Mouse (Mus musculus): ENCODE results near the gene Slit3. TPM values are rescaled to one million over a fixed set of nuclear protein-coding genes. Genes with fewer than 3 reads are reported as not detected.

Gene Slit3
- polyA plus RNA-seq, 1 experiment, result 211 TPM

- no peak overlapping the region for H3K4me3 ChIP-seq (ENCODE audit: insufficient read depth, low read length)
- no peaks in the 10 kb centered on the region for H3K4me1 ChIP-seq (ENCODE audit: control insufficient read depth, insufficient read depth, low read length)
- no peak for TF ChIP-seq POLR2A (IDR thresholded peaks at IDR 0.05; ENCODE audit: low read depth, low read length)
- no peak for TF ChIP-seq CTCF (IDR thresholded peaks at IDR 0.05; ENCODE audit: borderline replicate concordance, insufficient read depth, low read length)
- no peak overlapping the region for H3K27ac ChIP-seq (ENCODE audit: insufficient read depth, low read length)
Measured at GRCm38 (mm10) chr11:35210728-35211682, 90.0 kb downstream of the Slit3 start.

- no peaks in the 10 kb centered on the region for H3K4me1 ChIP-seq (ENCODE audit: control insufficient read depth, insufficient read depth, low read length)
- TF ChIP-seq POLR2A (IDR thresholded peaks at IDR 0.05; ENCODE audit: low read depth, low read length) (no peak), CTCF (IDR thresholded peaks at IDR 0.05; ENCODE audit: borderline replicate concordance, insufficient read depth, low read length) (no peak)
- no peak overlapping the region for H3K4me3 ChIP-seq (ENCODE audit: insufficient read depth, low read length)
- H3K27ac ChIP-seq (ENCODE audit: insufficient read depth, low read length), result no peak overlapping the region
Measured at GRCm38 (mm10) chr11:35224025-35224424, 103.0 kb downstream of the Slit3 start.

- no peak overlapping the region for H3K27ac ChIP-seq (ENCODE audit: insufficient read depth, low read length)
- no peak overlapping the region for H3K4me3 ChIP-seq (ENCODE audit: insufficient read depth, low read length)
- no peaks in the 10 kb centered on the region for H3K4me1 ChIP-seq (ENCODE audit: control insufficient read depth, insufficient read depth, low read length)
- no peak for TF ChIP-seq POLR2A (IDR thresholded peaks at IDR 0.05; ENCODE audit: low read depth, low read length)
- TF ChIP-seq CTCF (IDR thresholded peaks at IDR 0.05; ENCODE audit: borderline replicate concordance, insufficient read depth, low read length), result no peak
Measured at GRCm38 (mm10) chr11:35231361-35232090, 110.5 kb downstream of the Slit3 start.

- H3K4me3 ChIP-seq (ENCODE audit: insufficient read depth, low read length), result no peak overlapping the region
- H3K4me1 ChIP-seq (ENCODE audit: control insufficient read depth, insufficient read depth, low read length), result no peaks in the 10 kb centered on the region
- TF ChIP-seq POLR2A (IDR thresholded peaks at IDR 0.05; ENCODE audit: low read depth, low read length), result no peak
- TF ChIP-seq CTCF (IDR thresholded peaks at IDR 0.05; ENCODE audit: borderline replicate concordance, insufficient read depth, low read length), result no peak
- H3K27ac ChIP-seq (ENCODE audit: insufficient read depth, low read length), result no peak overlapping the region
Measured at GRCm38 (mm10) chr11:35232321-35232720, 111.3 kb downstream of the Slit3 start.

- TF ChIP-seq CTCF (IDR thresholded peaks at IDR 0.05; ENCODE audit: borderline replicate concordance, insufficient read depth, low read length), result no peak
- TF ChIP-seq POLR2A (IDR thresholded peaks at IDR 0.05; ENCODE audit: low read depth, low read length), result no peak
- H3K27ac ChIP-seq (ENCODE audit: insufficient read depth, low read length), result no peak overlapping the region
- H3K4me1 ChIP-seq (ENCODE audit: control insufficient read depth, insufficient read depth, low read length), result peaks cover 13% of the 10 kb centered on the region; the same call in 1 of the 2 replicates
- no peak overlapping the region for H3K4me3 ChIP-seq (ENCODE audit: insufficient read depth, low read length)
Measured at GRCm38 (mm10) chr11:35241379-35241778, 120.4 kb downstream of the Slit3 start.

- H3K27ac ChIP-seq (ENCODE audit: insufficient read depth, low read length), result peak overlapping the region; percentile 93
- H3K4me3 ChIP-seq (ENCODE audit: insufficient read depth, low read length), result no peak overlapping the region
Measured at GRCm38 (mm10) chr11:35243597-35243996, 122.6 kb downstream of the Slit3 start.

GRCm38 (mm10) chr11:35244526-35244925, 123.5 kb downstream of the Slit3 start:
- TF ChIP-seq CTCF (IDR thresholded peaks at IDR 0.05; ENCODE audit: borderline replicate concordance, insufficient read depth, low read length) (no peak), POLR2A (IDR thresholded peaks at IDR 0.05; ENCODE audit: low read depth, low read length) (no peak)
- H3K4me3 ChIP-seq (ENCODE audit: insufficient read depth, low read length), result no peak overlapping the region
- H3K4me1 ChIP-seq (ENCODE audit: control insufficient read depth, insufficient read depth, low read length), result peaks cover 13% of the 10 kb centered on the region; the same call in 1 of the 2 replicates
- peak overlapping the region; percentile 38; the same call in 1 of the 2 replicates for H3K27ac ChIP-seq (ENCODE audit: insufficient read depth, low read length)

More at GRCm38 (mm10) chr11:35243597-35243996, 122.6 kb downstream of the Slit3 start:
- H3K4me1 ChIP-seq (ENCODE audit: control insufficient read depth, insufficient read depth, low read length), result peaks cover 13% of the 10 kb centered on the region; the same call in 1 of the 2 replicates
- TF ChIP-seq CTCF (IDR thresholded peaks at IDR 0.05; ENCODE audit: borderline replicate concordance, insufficient read depth, low read length) (no peak), POLR2A (IDR thresholded peaks at IDR 0.05; ENCODE audit: low read depth, low read length) (no peak)

GRCm38 (mm10) chr11:35246623-35247022, 125.6 kb downstream of the Slit3 start:
- TF ChIP-seq POLR2A (IDR thresholded peaks at IDR 0.05; ENCODE audit: low read depth, low read length) (no peak), CTCF (IDR thresholded peaks at IDR 0.05; ENCODE audit: borderline replicate concordance, insufficient read depth, low read length) (no peak)
- Histone ChIP-seq H3K4me3 (ENCODE audit: insufficient read depth, low read length) (no peak overlapping the region), H3K4me1 (ENCODE audit: control insufficient read depth, insufficient read depth, low read length) (peaks cover 15% of the 10 kb centered on the region; the same call in 1 of the 2 replicates)

GRCm38 (mm10) chr11:35248088-35248487, 127.1 kb downstream of the Slit3 start:
- Histone ChIP-seq H3K27ac (ENCODE audit: insufficient read depth, low read length) (no peak overlapping the region), H3K4me1 (ENCODE audit: control insufficient read depth, insufficient read depth, low read length) (peaks cover 13% of the 10 kb centered on the region; the same call in 1 of the 2 replicates), H3K4me3 (ENCODE audit: insufficient read depth, low read length) (no peak overlapping the region)
- TF ChIP-seq CTCF (IDR thresholded peaks at IDR 0.05; ENCODE audit: borderline replicate concordance, insufficient read depth, low read length), result no peak

More at GRCm38 (mm10) chr11:35246623-35247022, 125.6 kb downstream of the Slit3 start:
- no peak overlapping the region for H3K27ac ChIP-seq (ENCODE audit: insufficient read depth, low read length)
